Comparison of ENCODE assay signal across 13 mouse cellular contexts in the genomic region with DNA sequence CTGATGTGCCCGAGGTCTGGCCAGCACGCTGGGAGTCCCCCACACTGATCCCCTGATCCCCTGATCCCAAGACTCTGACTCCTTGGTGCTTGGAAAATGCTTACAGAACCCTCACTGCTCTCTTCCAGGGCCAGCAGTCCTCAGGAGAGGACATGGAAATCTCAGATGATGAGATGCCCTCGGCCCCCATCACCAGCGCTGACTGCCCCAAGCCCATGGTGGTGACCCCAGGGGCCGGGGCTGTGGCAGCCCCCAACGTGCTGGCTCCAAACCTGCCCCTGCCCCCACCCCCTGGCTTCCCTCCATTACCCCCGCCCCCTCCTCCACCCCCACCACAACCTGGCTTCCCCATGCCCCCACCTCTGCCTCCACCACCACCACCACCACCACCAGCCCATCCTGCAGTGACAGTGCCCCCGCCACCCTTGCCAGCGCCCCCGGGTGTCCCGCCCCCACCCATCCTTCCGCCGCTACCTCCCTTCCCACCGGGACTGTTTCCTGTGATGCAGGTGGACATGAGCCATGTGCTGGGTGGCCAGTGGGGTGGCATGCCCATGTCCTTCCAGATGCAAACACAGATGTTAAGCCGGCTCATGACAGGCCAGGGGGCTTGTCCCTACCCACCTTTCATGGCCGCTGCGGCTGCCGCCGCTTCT. TPM values are rescaled to one million over a fixed set of nuclear protein-coding genes. Genes with fewer than 3 reads are reported as not detected.
DNase-seq lines count a peak whose midpoint lies in the region; ATAC-seq and TF ChIP-seq lines count a peak whose summit lies in the region.
"Had no signal": no experiment of that assay in that cellular context is flagged by ENCODE, and none has a peak within 500 bp of the region (broad histone marks: within the 10 kb centered on the region; RNA-seq: fewer than 3 reads in every experiment).

No protein-coding gene starts in this region.

- no peak for DNase-seq in midbrain, embryonic 11.5 days (ENCODE audit: low spot score, missing footprints)
- DNase-seq in frontal cortex, postnatal 25 days (ENCODE audit: low spot score in 2 of 2) = no peak
- DNase-seq: cerebellum, postnatal 36 days; kidney, adult 2 months had no signal

- H3K27me3 ChIP-seq in hindbrain, embryonic 13.5 days = no peaks in the 10 kb centered on the region
- H3K27me3 ChIP-seq in hindbrain, embryonic 16.5 days (replicated peaks; ENCODE audit: control insufficient read depth, insufficient read depth, low read length) = no peaks in the 10 kb centered on the region
- no peaks in the 10 kb centered on the region for H3K27me3 ChIP-seq in midbrain, embryonic 13.5 days
- no peaks in the 10 kb centered on the region for H3K27me3 ChIP-seq in midbrain, embryonic 11.5 days (ENCODE audit: control insufficient read depth, insufficient read depth, low read length)
- H3K27me3 ChIP-seq in neural tube, embryonic 15.5 days (replicated peaks) = no peaks in the 10 kb centered on the region
- H3K27me3 ChIP-seq: limb, embryonic 15.5 days had no signal

- TF ChIP-seq CTCF in bone marrow macrophage, adult 2 months (IDR thresholded peaks at IDR 0.05; ENCODE audit: low read depth, low read length) = no peak

- no peak for TF ChIP-seq POLR2A in bone marrow macrophage, adult 2 months (IDR thresholded peaks at IDR 0.05; ENCODE audit: borderline replicate concordance, low read depth, low read length)

- peak overlapping the region; percentile 61 for H3K4me2 ChIP-seq in hindbrain, embryonic 13.5 days
- H3K4me2 ChIP-seq in hindbrain, embryonic 16.5 days (ENCODE audit: low read length) = no peak overlapping the region
- peak overlapping the region; percentile 66; the same call in 1 of the 2 replicates for H3K4me2 ChIP-seq in midbrain, embryonic 13.5 days (replicated peaks)
- H3K4me2 ChIP-seq in midbrain, embryonic 11.5 days = no peak overlapping the region
- peak overlapping the region; percentile 73 for H3K4me2 ChIP-seq in neural tube, embryonic 15.5 days

- 96% methylated on average over 19 of the region's 19 CpGs for WGBS in hindbrain, embryonic 13.5 days
- 93% methylated on average over 17 of the region's 19 CpGs for WGBS in hindbrain, embryonic 16.5 days
- WGBS in midbrain, embryonic 13.5 days = 92% methylated on average over 19 of the region's 19 CpGs
- 92% methylated on average over 18 of the region's 19 CpGs for WGBS in midbrain, embryonic 11.5 days
- 93% methylated on average over 18 of the region's 19 CpGs for WGBS in neural tube, embryonic 15.5 days

- no peak overlapping the region for H3K4me3 ChIP-seq in hindbrain, embryonic 13.5 days
- H3K4me3 ChIP-seq in hindbrain, embryonic 16.5 days (ENCODE audit: low read length) = no peak overlapping the region
- peak overlapping the region; percentile 43; the same call in 1 of the 2 replicates for H3K4me3 ChIP-seq in midbrain, embryonic 13.5 days (replicated peaks)
- no peak overlapping the region for H3K4me3 ChIP-seq in midbrain, embryonic 11.5 days (ENCODE audit: low read depth, low read length)
- H3K4me3 ChIP-seq in bone marrow macrophage, adult 2 months (ENCODE audit: insufficient read depth, low read length) = peak overlapping the region; percentile 7; the same call in 1 of the 2 replicates
- no peak overlapping the region for H3K4me3 ChIP-seq in neural tube, embryonic 15.5 days (replicated peaks)

- no peak for ATAC-seq in hindbrain, embryonic 13.5 days (ENCODE audit: low FRiP score)
- no peak for ATAC-seq in hindbrain, embryonic 16.5 days
- no peak for ATAC-seq in midbrain, embryonic 13.5 days
- no peak for ATAC-seq in midbrain, embryonic 11.5 days (ENCODE audit: low FRiP score)
- no peak for ATAC-seq in neural tube, embryonic 15.5 days (ENCODE audit: low FRiP score)

- H3K4me1 ChIP-seq in hindbrain, embryonic 13.5 days (replicated peaks) = peaks cover 55% of the 10 kb centered on the region
- peaks cover 36% of the 10 kb centered on the region for H3K4me1 ChIP-seq in hindbrain, embryonic 16.5 days (ENCODE audit: control insufficient read depth, insufficient read depth, low read depth, low read length)
- H3K4me1 ChIP-seq in midbrain, embryonic 13.5 days (replicated peaks) = peaks cover 43% of the 10 kb centered on the region
- peaks cover 19% of the 10 kb centered on the region for H3K4me1 ChIP-seq in midbrain, embryonic 11.5 days (ENCODE audit: control insufficient read depth, insufficient read depth, low read length)
- peaks cover 27% of the 10 kb centered on the region for H3K4me1 ChIP-seq in bone marrow macrophage, adult 2 months (ENCODE audit: control insufficient read depth, insufficient read depth, low read length)
- H3K4me1 ChIP-seq in neural tube, embryonic 15.5 days = peaks cover 52% of the 10 kb centered on the region

- H3K9ac ChIP-seq in hindbrain, embryonic 13.5 days = peak overlapping the region; percentile 64; the same call in 1 of the 2 replicates
- no peak overlapping the region for H3K9ac ChIP-seq in hindbrain, embryonic 16.5 days (ENCODE audit: low read depth, low read length)
- H3K9ac ChIP-seq in midbrain, embryonic 13.5 days (replicated peaks) = 0 out of 2 replicates have a peak overlapping the region, but pooled peaks have one; percentile 56
- no peak overlapping the region for H3K9ac ChIP-seq in midbrain, embryonic 11.5 days (ENCODE audit: low read length)
- H3K9ac ChIP-seq in neural tube, embryonic 15.5 days (replicated peaks) = no peak overlapping the region
- H3K9ac ChIP-seq: limb, embryonic 15.5 days had no signal

- H3K9me3 ChIP-seq in hindbrain, embryonic 13.5 days = no peaks in the 10 kb centered on the region
- no peaks in the 10 kb centered on the region for H3K9me3 ChIP-seq in hindbrain, embryonic 16.5 days (ENCODE audit: control insufficient read depth, low read length)
- no peaks in the 10 kb centered on the region for H3K9me3 ChIP-seq in midbrain, embryonic 13.5 days
- H3K9me3 ChIP-seq in midbrain, embryonic 11.5 days (ENCODE audit: control insufficient read depth, low read length) = no peaks in the 10 kb centered on the region
- H3K9me3 ChIP-seq in neural tube, embryonic 15.5 days (replicated peaks) = no peaks in the 10 kb centered on the region
- H3K9me3 ChIP-seq: limb, embryonic 15.5 days had no signal

- H3K36me3 ChIP-seq in hindbrain, embryonic 13.5 days = peaks cover 71% of the 10 kb centered on the region
- peaks cover 42% of the 10 kb centered on the region for H3K36me3 ChIP-seq in hindbrain, embryonic 16.5 days (ENCODE audit: control insufficient read depth, insufficient read depth, low read length)
- H3K36me3 ChIP-seq in midbrain, embryonic 13.5 days = peaks cover 82% of the 10 kb centered on the region
- peaks cover 34% of the 10 kb centered on the region for H3K36me3 ChIP-seq in midbrain, embryonic 11.5 days (ENCODE audit: control insufficient read depth, insufficient read depth, low read length)
- H3K36me3 ChIP-seq in neural tube, embryonic 15.5 days = peaks cover 61% of the 10 kb centered on the region

- no peak overlapping the region for H3K27ac ChIP-seq in hindbrain, embryonic 13.5 days
- H3K27ac ChIP-seq in hindbrain, embryonic 16.5 days (ENCODE audit: low read depth, low read length) = no peak overlapping the region
- no peak overlapping the region for H3K27ac ChIP-seq in midbrain, embryonic 13.5 days
- no peak overlapping the region for H3K27ac ChIP-seq in midbrain, embryonic 11.5 days (ENCODE audit: low read depth, low read length)
- H3K27ac ChIP-seq in bone marrow macrophage, adult 2 months (ENCODE audit: insufficient read depth, low read depth, low read length) = peak overlapping the region; percentile 30
- no peak overlapping the region for H3K27ac ChIP-seq in neural tube, embryonic 15.5 days (replicated peaks)

RNA-seq across cellular contexts. Expression of gene Setd1b, which starts 9.8 kb away (rescaled TPM):
- 12.9 and 13.1 TPM in 2 replicates for polyA plus RNA-seq in hindbrain, embryonic 13.5 days (2015; fragmentation: Nextera tagmentation; extraction: Ambion mirVana)
- 9.5 and 9.8 TPM in 2 replicates for polyA plus RNA-seq in hindbrain, embryonic 16.5 days (2015; fragmentation: Nextera tagmentation; extraction: Ambion mirVana)
- polyA plus RNA-seq in midbrain, embryonic 13.5 days (2015; fragmentation: Nextera tagmentation; extraction: Ambion mirVana) = 13.3 and 14.1 TPM in 2 replicates
- 9.8 and 10.0 TPM in 2 replicates for polyA plus RNA-seq in midbrain, embryonic 11.5 days (2014; fragmentation: Nextera tagmentation; extraction: Ambion mirVana)
- 27.3 and 28.2 TPM in 2 replicates for polyA plus RNA-seq in bone marrow macrophage, adult 2 months (2012; ENCODE audit: insufficient read depth, insufficient read length, missing spikeins)
- polyA plus RNA-seq in neural tube, embryonic 15.5 days (2015; fragmentation: Nextera tagmentation; extraction: Ambion mirVana) = 10.5 and 11.2 TPM in 2 replicates

RNA-seq across cellular contexts. Expression of gene Psmd9, which starts 17.4 kb away (rescaled TPM):
- 76.0 and 79.3 TPM in 2 replicates for polyA plus RNA-seq in hindbrain, embryonic 13.5 days (2015; fragmentation: Nextera tagmentation; extraction: Ambion mirVana)
- 77.2 and 89.4 TPM in 2 replicates for polyA plus RNA-seq in hindbrain, embryonic 16.5 days (2015; fragmentation: Nextera tagmentation; extraction: Ambion mirVana)
- 72.2 and 74.0 TPM in 2 replicates for polyA plus RNA-seq in midbrain, embryonic 13.5 days (2015; fragmentation: Nextera tagmentation; extraction: Ambion mirVana)
- polyA plus RNA-seq in midbrain, embryonic 11.5 days (2014; fragmentation: Nextera tagmentation; extraction: Ambion mirVana) = 59.6 and 60.7 TPM in 2 replicates
- 31.0 and 31.4 TPM in 2 replicates for polyA plus RNA-seq in bone marrow macrophage, adult 2 months (2012; ENCODE audit: insufficient read depth, insufficient read length, missing spikeins)
- polyA plus RNA-seq in neural tube, embryonic 15.5 days (2015; fragmentation: Nextera tagmentation; extraction: Ambion mirVana) = 79.5 and 81.1 TPM in 2 replicates

RNA-seq across cellular contexts. Expression of gene Rhof, which starts 19.3 kb away (rescaled TPM):
- polyA plus RNA-seq in hindbrain, embryonic 13.5 days (2015; fragmentation: Nextera tagmentation; extraction: Ambion mirVana) = 5.1 and 5.8 TPM in 2 replicates
- polyA plus RNA-seq in hindbrain, embryonic 16.5 days (2015; fragmentation: Nextera tagmentation; extraction: Ambion mirVana) = 26.6 and 29.7 TPM in 2 replicates
- 2.6 and 3.3 TPM in 2 replicates for polyA plus RNA-seq in midbrain, embryonic 13.5 days (2015; fragmentation: Nextera tagmentation; extraction: Ambion mirVana)
- 1.6 TPM in 2 replicates for polyA plus RNA-seq in midbrain, embryonic 11.5 days (2014; fragmentation: Nextera tagmentation; extraction: Ambion mirVana)
- 1.8 and 2.7 TPM in 2 replicates for polyA plus RNA-seq in bone marrow macrophage, adult 2 months (2012; ENCODE audit: insufficient read depth, insufficient read length, missing spikeins)
- 19.2 and 20.9 TPM in 2 replicates for polyA plus RNA-seq in neural tube, embryonic 15.5 days (2015; fragmentation: Nextera tagmentation; extraction: Ambion mirVana)

RNA-seq across cellular contexts. Expression of gene Hpd, which starts 30.7 kb away (rescaled TPM):
- not detected in 2 replicates for polyA plus RNA-seq in hindbrain, embryonic 13.5 days (2015; fragmentation: Nextera tagmentation; extraction: Ambion mirVana)
- polyA plus RNA-seq in hindbrain, embryonic 16.5 days (2015; fragmentation: Nextera tagmentation; extraction: Ambion mirVana) = not detected in 2 replicates
- not detected in 2 replicates for polyA plus RNA-seq in midbrain, embryonic 13.5 days (2015; fragmentation: Nextera tagmentation; extraction: Ambion mirVana)
- polyA plus RNA-seq in midbrain, embryonic 11.5 days (2014; fragmentation: Nextera tagmentation; extraction: Ambion mirVana) = not detected in 2 replicates
- polyA plus RNA-seq in bone marrow macrophage, adult 2 months (2012; ENCODE audit: insufficient read depth, insufficient read length, missing spikeins) = not detected in 2 replicates
- 0.50 TPM in 1 of 2 replicates, not detected in the other for polyA plus RNA-seq in neural tube, embryonic 15.5 days (2015; fragmentation: Nextera tagmentation; extraction: Ambion mirVana)
- polyA plus RNA-seq: CD4-positive, CD25-positive, alpha-beta regulatory T cell, adult 4 months; embryonic facial prominence, embryonic 14.5 days; forebrain, embryonic 11.5 days; limb, embryonic 15.5 days had no signal

Comparison
In these comparisons a context has a peak if more than half of its experiments do, and no peak if none do; other contexts are left out.
1. H3K4me2 ChIP-seq: peak in hindbrain, embryonic 13.5 days (single experiment), midbrain, embryonic 13.5 days (single experiment) and neural tube, embryonic 15.5 days (single experiment); none in hindbrain, embryonic 16.5 days (single experiment) and midbrain, embryonic 11.5 days (single experiment).
2. H3K4me3 ChIP-seq: peak in midbrain, embryonic 13.5 days (single experiment) and bone marrow macrophage, adult 2 months (single experiment); none in hindbrain, embryonic 13.5 days (single experiment), hindbrain, embryonic 16.5 days (single experiment), midbrain, embryonic 11.5 days (single experiment) and neural tube, embryonic 15.5 days (single experiment).
3. H3K9ac ChIP-seq: peak in hindbrain, embryonic 13.5 days (single experiment) and midbrain, embryonic 13.5 days (single experiment); none in hindbrain, embryonic 16.5 days (single experiment), midbrain, embryonic 11.5 days (single experiment) and neural tube, embryonic 15.5 days (single experiment).